Mouse (Mus musculus): ENCODE measurements at regions not wholly inside any gene's neighbourhood (a gene's known extent, or its start where the extent isn't known, plus 50 kb on each side); places are given as distances from the start of the nearest gene placed in this dataset.

DNA sequence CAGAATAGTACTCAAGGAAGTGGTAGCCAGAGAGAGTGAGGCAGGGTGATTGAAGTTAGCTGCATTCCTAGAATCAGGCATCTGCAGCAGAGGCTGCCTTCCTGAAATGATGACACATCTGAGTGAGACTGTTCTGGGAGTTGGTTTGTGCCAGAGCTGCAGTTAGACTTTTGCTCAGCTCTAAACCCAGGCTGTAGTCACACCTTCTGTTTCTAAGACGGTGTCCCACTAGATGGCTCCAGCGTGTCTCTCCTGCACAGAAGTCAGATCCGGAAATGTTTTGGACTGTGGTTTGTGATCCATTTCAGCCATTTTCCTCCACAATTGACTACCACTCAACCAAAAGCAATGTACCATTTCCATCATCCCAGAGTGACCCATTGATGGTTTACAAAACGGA, 683.1 kb downstream of the Kcna4 start:
- no peak for TF ChIP-seq CTCF (IDR thresholded peaks at IDR 0.05; ENCODE audit: low read depth, low read length)
- no peak for TF ChIP-seq GATA1 (IDR thresholded peaks at IDR 0.05; ENCODE audit: borderline replicate concordance, low read length)
- TF ChIP-seq TAL1 (conservative IDR thresholded peaks at IDR 0.05; ENCODE audit: low read depth, low read length) = no peak
- TF ChIP-seq POLR2AphosphoS5 (IDR thresholded peaks at IDR 0.05; ENCODE audit: insufficient replicate concordance, low read depth, low read length) = no peak

Measured in G1E (cell line).